Mouse (Mus musculus) stomach, embryonic 16.5 days (tissue): ENCODE data around the gene Hnrnph3. TPM values are rescaled to one million over a fixed set of nuclear protein-coding genes. Genes with fewer than 3 reads are reported as not detected.

ENCODE experiments used
- ATAC-seq: fragments of 200-750 bp; cut with Nextera tagmentation; 2 replicates; pipeline ENCODE4 v1.8.0; 2017; ENCODE audit warnings: moderate number of reproducible peaks, moderate TSS enrichment; ENCODE audit not compliant: insufficient read depth, low FRiP score
- H3K27ac ChIP-seq: fragments of 300-500 bp; sonication (generic); 2 replicates; pipeline ENCODE4 v1.5.1; 2014; ENCODE audit warnings: low read length
- H3K27me3 ChIP-seq: fragments of 300-500 bp; sonication (generic); 2 replicates; pipeline ENCODE4 v1.6.1; 2014; ENCODE audit warnings: low read length, control low read depth, mixed read lengths; ENCODE audit not compliant: control insufficient read depth, insufficient read depth
- H3K36me3 ChIP-seq: fragments of 300-500 bp; sonication (generic); 2 replicates; pipeline ENCODE4 v1.6.1; 2014; ENCODE audit warnings: low read length; ENCODE audit not compliant: control insufficient read depth, insufficient read depth
- H3K4me1 ChIP-seq: fragments of 300-500 bp; sonication (generic); 2 replicates; pipeline ENCODE4 v1.6.1; 2014; ENCODE audit warnings: low read length, control low read depth, mixed read lengths; ENCODE audit not compliant: control insufficient read depth, insufficient read depth
- H3K4me2 ChIP-seq: fragments of 300-500 bp; sonication (generic); 2 replicates; pipeline ENCODE4 v1.6.1; 2014; ENCODE audit warnings: low read depth, low read length, mixed read lengths
- H3K4me3 ChIP-seq: fragments of 300-500 bp; sonication (generic); replicated peaks from 2 replicates; pipeline ENCODE4 v1.5.1; 2014; ENCODE audit warnings: mild to moderate bottlenecking, low read length
- H3K9ac ChIP-seq: fragments of 300-500 bp; sonication (generic); 2 replicates; pipeline ENCODE4 v1.6.1; 2014; ENCODE audit warnings: low read length
- H3K9me3 ChIP-seq: fragments of 300-500 bp; sonication (generic); replicated peaks from 2 replicates; pipeline ENCODE4 v1.6.1; 2016; ENCODE audit warnings: low read length, control low read depth; ENCODE audit not compliant: control insufficient read depth
- WGBS: fragments of 180-500 bp; shearing (Covaris S2); extraction: QIAGEN DNeasy Blood & Tissue Kit; methylation state at CpG from one replicate; pipeline ENCODE4 v1.1.7; 2014; 5-methylcytosine and 5-hydroxymethylcytosine counted together
- polyA plus RNA-seq: library from polyadenylated mRNA; unstranded; fragments of >200 nt; fragmentation: Nextera tagmentation; extraction: Ambion mirVana; gene quantifications from 2 replicates; pipeline ENCODE4 v1.2.1, GENCODE M21; 2015

Gene Hnrnph3
- polyA plus RNA-seq, 1 experiment from 2014 or later: 86.5 TPM

GRCm38 (mm10) chr10:62984495-62984894, 39.5 kb downstream of the Hnrnph3 start:
- Histone ChIP-seq H3K9ac (no peak overlapping the region), H3K36me3 (no peaks in the 10 kb centered on the region), H3K27ac (no peak overlapping the region), H3K4me2 (no peak overlapping the region), H3K4me1 (peaks cover 3% of the 10 kb centered on the region; the same call in 1 of the 2 replicates), H3K27me3 (no peaks in the 10 kb centered on the region), H3K4me3 (no peak overlapping the region), H3K9me3 (no peaks in the 10 kb centered on the region)
- WGBS: 91% methylated on average over 6 of the region's 6 CpGs
- no peak for ATAC-seq

GRCm38 (mm10) chr10:62984072-62984471, 39.9 kb downstream of the Hnrnph3 start:
- H3K9ac ChIP-seq: no peak overlapping the region
- H3K27ac ChIP-seq: no peak overlapping the region
- no peaks in the 10 kb centered on the region for H3K9me3 ChIP-seq
- H3K4me2 ChIP-seq: no peak overlapping the region
- no peak for ATAC-seq
- no peaks in the 10 kb centered on the region for H3K36me3 ChIP-seq
- 88% methylated on average over 11 of the region's 11 CpGs for WGBS
- no peak overlapping the region for H3K4me3 ChIP-seq
- H3K27me3 ChIP-seq: no peaks in the 10 kb centered on the region
- peaks cover 3% of the 10 kb centered on the region; the same call in 1 of the 2 replicates for H3K4me1 ChIP-seq

DNA sequence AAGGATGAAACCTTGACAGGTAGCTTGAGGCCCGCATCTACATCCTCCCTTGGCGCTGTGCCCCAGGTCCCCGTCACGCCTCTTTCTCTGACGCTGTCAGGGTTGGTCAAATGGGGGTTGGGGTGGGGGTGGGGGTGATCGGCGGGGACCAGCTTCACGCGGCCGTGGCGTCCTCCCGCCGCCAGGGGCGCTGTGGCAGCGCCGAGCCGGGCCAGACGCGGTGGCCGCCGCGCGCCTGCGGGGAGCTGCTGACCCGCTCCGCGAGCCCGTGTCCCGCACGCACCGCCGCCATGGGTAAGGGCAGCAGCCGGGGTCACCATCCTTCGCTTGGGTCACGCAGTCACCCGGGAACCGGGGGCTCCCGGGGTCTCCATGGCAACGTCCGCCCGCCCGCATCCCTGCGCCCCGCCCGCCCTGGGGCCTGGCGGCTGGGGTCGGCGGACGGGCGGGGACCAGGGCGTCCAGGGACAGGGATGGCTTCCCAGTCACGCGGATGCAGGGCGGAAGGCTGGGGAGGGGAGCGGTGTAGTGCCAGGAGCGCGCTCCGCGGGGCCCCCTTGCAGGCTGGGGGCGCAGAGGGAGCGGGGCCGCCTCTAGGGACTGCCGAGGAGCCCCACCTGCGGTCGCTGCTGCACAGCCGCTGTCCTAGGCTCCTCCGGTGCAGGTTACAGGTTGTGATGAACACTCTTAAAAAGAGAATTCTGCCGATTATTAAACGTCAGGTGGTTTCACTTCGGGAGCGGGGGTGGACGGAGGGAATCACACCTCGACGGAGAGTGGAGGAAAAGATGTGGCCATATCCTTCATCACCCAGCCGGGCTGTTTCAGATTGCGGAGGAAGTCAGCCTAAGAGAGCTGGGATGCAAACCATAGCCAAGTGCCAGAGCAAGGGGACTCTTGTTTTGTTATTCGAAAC, 43.7 kb downstream of the Hnrnph3 start, which contains the start of gene Rufy2:
TSS of gene Rufy2 (plus strand) at position 185 of the 916 bp plus-strand sequence.
- Histone ChIP-seq H3K36me3 (no peaks in the 10 kb centered on the region), H3K27me3 (no peaks in the 10 kb centered on the region), H3K27ac (peak within 1 kb of the TSS; percentile 49; the same call in 1 of the 2 replicates), H3K4me2 (peak within 1 kb of the TSS; percentile 65), H3K9me3 (no peaks in the 10 kb centered on the region), H3K4me1 (peaks cover 3% of the 10 kb centered on the region; the same call in 1 of the 2 replicates), H3K9ac (peak within 1 kb of the TSS; percentile 92), H3K4me3 (peak within 1 kb of the TSS; percentile 95)
- ATAC-seq: peak; percentile 91
- WGBS: under 1% methylated on average over 77 of the region's 77 CpGs

DNA sequence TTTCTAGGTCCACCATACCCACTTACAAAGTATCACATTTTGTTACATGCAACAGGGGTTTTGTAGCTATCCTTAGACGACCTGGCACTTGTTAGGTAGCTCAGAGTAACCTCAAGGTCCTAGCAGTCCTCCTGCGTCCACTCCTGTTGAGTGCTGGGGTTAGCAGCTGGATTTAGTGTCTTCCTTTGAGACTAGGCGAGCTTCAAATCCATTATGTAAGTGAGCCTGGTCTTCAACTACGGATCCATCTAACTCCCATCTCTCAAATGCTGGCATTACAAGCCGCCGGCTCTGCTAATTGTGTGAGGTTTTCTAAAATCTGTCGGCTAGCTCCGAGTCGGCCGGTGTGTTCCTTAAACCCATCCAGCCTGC, 44.4 kb downstream of the Hnrnph3 start:
- Histone ChIP-seq H3K9ac (peak overlapping the region; percentile 92), H3K27ac (no peak overlapping the region), H3K4me2 (peak overlapping the region; percentile 65), H3K27me3 (no peaks in the 10 kb centered on the region), H3K4me3 (peak overlapping the region; percentile 95), H3K9me3 (no peaks in the 10 kb centered on the region), H3K4me1 (peaks cover 3% of the 10 kb centered on the region; the same call in 1 of the 2 replicates), H3K36me3 (no peaks in the 10 kb centered on the region)
- 8% methylated on average over 10 of the region's 10 CpGs for WGBS
- no peak for ATAC-seq

- H3K27ac ChIP-seq: no peak overlapping the region
- no peaks in the 10 kb centered on the region for H3K9me3 ChIP-seq
- no peak overlapping the region for H3K4me2 ChIP-seq
- no peak overlapping the region for H3K9ac ChIP-seq
- no peak for ATAC-seq
- H3K27me3 ChIP-seq: no peaks in the 10 kb centered on the region
- 67% methylated on average over 16 of the region's 16 CpGs for WGBS
- peaks cover 7% of the 10 kb centered on the region; the same call in 1 of the 2 replicates for H3K36me3 ChIP-seq
- no peaks in the 10 kb centered on the region for H3K4me1 ChIP-seq
- H3K4me3 ChIP-seq: no peak overlapping the region
Measured at GRCm38 (mm10) chr10:62971821-62972220, 52.2 kb downstream of the Hnrnph3 start.

DNA sequence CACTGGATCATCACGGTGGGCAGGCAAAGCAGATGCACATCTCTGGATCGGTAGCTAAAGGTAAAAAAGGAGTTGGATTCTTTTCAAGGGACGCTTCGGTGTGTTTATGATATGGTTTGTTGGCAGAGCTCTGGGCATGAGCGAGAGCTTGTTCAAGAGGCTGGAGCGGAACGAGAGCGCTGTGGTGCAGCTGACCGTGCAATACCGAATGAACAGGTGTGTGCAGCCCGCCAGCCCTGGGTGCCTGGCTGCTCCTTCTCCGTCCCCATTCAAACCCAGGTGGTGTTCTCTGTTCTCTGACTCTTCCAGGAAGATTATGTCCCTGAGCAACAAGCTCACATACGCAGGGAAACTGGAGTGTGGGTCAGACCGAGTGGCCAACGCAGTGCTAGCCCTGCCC, 57.7 kb downstream of the Hnrnph3 start:
- no peaks in the 10 kb centered on the region for H3K9me3 ChIP-seq

DNA sequence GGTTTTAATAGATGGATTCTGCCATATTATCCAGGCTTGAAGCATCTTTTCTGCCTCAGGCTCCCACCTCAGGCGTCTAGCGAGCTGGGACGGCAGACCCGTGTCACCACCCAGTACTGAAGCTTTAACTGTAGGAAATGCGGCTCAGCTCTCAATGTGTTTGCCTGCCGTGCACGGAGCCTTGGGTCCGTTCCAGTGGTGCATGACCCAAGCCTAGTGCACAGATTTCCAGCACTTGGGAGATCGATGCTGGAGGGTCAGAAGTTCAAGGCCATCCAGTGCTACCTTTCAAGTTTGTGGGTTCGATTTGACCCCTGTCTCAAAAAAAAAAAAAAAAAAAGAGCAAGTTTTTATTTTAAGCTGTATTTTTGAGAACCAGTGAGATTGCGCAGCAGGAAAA, 58.2 kb downstream of the Hnrnph3 start:
- H3K9me3 ChIP-seq: no peaks in the 10 kb centered on the region
- H3K4me1 ChIP-seq: no peaks in the 10 kb centered on the region
- H3K27me3 ChIP-seq: no peaks in the 10 kb centered on the region
- no peak overlapping the region for H3K4me2 ChIP-seq
- WGBS: 92% methylated on average over 11 of the region's 11 CpGs
- peaks cover 11% of the 10 kb centered on the region; the same call in 1 of the 2 replicates for H3K36me3 ChIP-seq
- no peak overlapping the region for H3K9ac ChIP-seq
- no peak overlapping the region for H3K27ac ChIP-seq
- no peak overlapping the region for H3K4me3 ChIP-seq
- ATAC-seq: no peak

More for the DNA sequence above, 57.7 kb downstream of the Hnrnph3 start:
- Histone ChIP-seq H3K9ac (no peak overlapping the region), H3K27ac (no peak overlapping the region), H3K4me2 (no peak overlapping the region), H3K27me3 (no peaks in the 10 kb centered on the region), H3K36me3 (peaks cover 11% of the 10 kb centered on the region; the same call in 1 of the 2 replicates), H3K4me1 (no peaks in the 10 kb centered on the region), H3K4me3 (no peak overlapping the region)
- ATAC-seq: no peak
- 87% methylated on average over 15 of the region's 15 CpGs for WGBS

Other genes starting within 250 kb of the Hnrnph3 start
- 103 TPM in 2 replicates for gene Ccar1, start 231.9 kb downstream of the Hnrnph3 start, polyA plus RNA-seq
- gene Tet1, start 115.2 kb downstream of the Hnrnph3 start, polyA plus RNA-seq: 15.3 and 20.5 TPM in 2 replicates
- gene Slc25a16, start 103.6 kb downstream of the Hnrnph3 start, polyA plus RNA-seq: 13.4 and 13.9 TPM in 2 replicates
- 13.1 and 15.1 TPM in 2 replicates for gene Dna2, start 77.2 kb downstream of the Hnrnph3 start, polyA plus RNA-seq
- 21.9 TPM in 2 replicates for gene Rufy2, start 44.0 kb downstream of the Hnrnph3 start, polyA plus RNA-seq
- 5.2 and 5.9 TPM in 2 replicates for gene Pbld2, start 98 bp upstream of the Hnrnph3 start, polyA plus RNA-seq
- gene Pbld1, start 35.9 kb upstream of the Hnrnph3 start, polyA plus RNA-seq: 6.1 and 6.9 TPM in 2 replicates
- not detected in 2 replicates for gene Atoh7, start 75.4 kb upstream of the Hnrnph3 start, polyA plus RNA-seq
- gene Mypn, start 179.7 kb upstream of the Hnrnph3 start, polyA plus RNA-seq: 0.09 and 2.2 TPM in 2 replicates
- 39.9 and 41.1 TPM in 2 replicates for gene Herc4, start 219.6 kb upstream of the Hnrnph3 start, polyA plus RNA-seq